Mouse (Mus musculus): Measurements from ENCODE around the gene Gm17949.
"Not testable (repeated sequence)": the region's sequence is repeated elsewhere in the genome, so short reads cannot be mapped to it uniquely, and the experiment has no call there.

The Gm17949 gene

GRCm38 (mm10) chr17:57047406-57047805 is 36.1 kb downstream of the Gm17949 start:
- no peak for DNase-seq (ENCODE audit: extremely low spot score)

- DNase-seq (ENCODE audit: extremely low spot score), result no peak
These were observed 37.5 kb downstream of the Gm17949 start for GRCm38 (mm10) chr17:57048816-57049215.

- not testable (repeated sequence) for DNase-seq (ENCODE audit: extremely low spot score)
These were observed 40.4 kb downstream of the Gm17949 start for GRCm38 (mm10) chr17:57051679-57052078.

GRCm38 (mm10) chr17:57056246-57056645 is 45.0 kb downstream of the Gm17949 start:
- no peak for DNase-seq (ENCODE audit: extremely low spot score)

GRCm38 (mm10) chr17:57058891-57059485 is 47.7 kb downstream of the Gm17949 start, which contains the start of gene Crb3:
Gene Crb3 (plus strand): TSS chr17:57059105.
- DNase-seq (ENCODE audit: extremely low spot score), result no peak

- DNase-seq (ENCODE audit: extremely low spot score), result peak; percentile 88
These were observed 48.3 kb downstream of the Gm17949 start, which contains the start of gene Slc25a23 for GRCm38 (mm10) chr17:57059486-57059977. Gene Slc25a23 (minus strand): TSS chr17:57059863.

- peak; percentile 92 for DNase-seq (ENCODE audit: extremely low spot score)
These were observed 49.0 kb downstream of the Gm17949 start for GRCm38 (mm10) chr17:57060231-57060801.

GRCm38 (mm10) chr17:57061069-57061468 is 49.8 kb downstream of the Gm17949 start:
- no peak for DNase-seq (ENCODE audit: extremely low spot score)

- DNase-seq (ENCODE audit: extremely low spot score), result peak; percentile 40
These were observed 50.8 kb downstream of the Gm17949 start for GRCm38 (mm10) chr17:57062011-57062521.

GRCm38 (mm10) chr17:57062548-57062947 is 51.3 kb downstream of the Gm17949 start:
- no peak for DNase-seq (ENCODE audit: extremely low spot score)

GRCm38 (mm10) chr17:57063031-57063430 is 51.8 kb downstream of the Gm17949 start:
- DNase-seq (ENCODE audit: extremely low spot score), result no peak

- no peak for DNase-seq (ENCODE audit: extremely low spot score)
These were observed 55.6 kb downstream of the Gm17949 start for GRCm38 (mm10) chr17:57066908-57067307.

GRCm38 (mm10) chr17:57070272-57070671 is 59.0 kb downstream of the Gm17949 start:
- DNase-seq (ENCODE audit: extremely low spot score), result peak; percentile 24

- DNase-seq (ENCODE audit: extremely low spot score), result peak; percentile 73
These were observed 59.4 kb downstream of the Gm17949 start for GRCm38 (mm10) chr17:57070699-57071098.
